Mouse (Mus musculus): ENCODE measurements around the gene Tns3. TPM values are rescaled to one million over a fixed set of nuclear protein-coding genes. Genes with fewer than 3 reads are reported as not detected.

The Tns3 gene
- polyA plus RNA-seq, 1 experiment from 2014 or later: 10.5 TPM

GRCm38 (mm10) chr11:8618301-8618700 lies 46.0 kb downstream of the Tns3 start:
- WGBS: 65% methylated on average over 10 of the region's 10 CpGs
- Histone ChIP-seq H3K27me3 (replicated peaks; ENCODE audit: control insufficient read depth, insufficient read depth, low read length) (no peaks in the 10 kb centered on the region), H3K9ac (ENCODE audit: low read depth, low read length) (no peak overlapping the region), H3K4me2 (replicated peaks; ENCODE audit: low read depth) (no peak overlapping the region), H3K36me3 (ENCODE audit: control insufficient read depth, insufficient read depth) (peaks cover 9% of the 10 kb centered on the region; the same call in 1 of the 2 replicates), H3K9me3 (ENCODE audit: control insufficient read depth) (no peaks in the 10 kb centered on the region), H3K4me3 (ENCODE audit: low read depth, low read length) (no peak overlapping the region), H3K4me1 (replicated peaks; ENCODE audit: control insufficient read depth, insufficient read depth, low read length) (peaks cover 5% of the 10 kb centered on the region; the same call in 1 of the 2 replicates), H3K27ac (ENCODE audit: low read depth, low read length) (no peak overlapping the region)
- no peak for TF ChIP-seq CTCF (IDR thresholded peaks at IDR 0.05; ENCODE audit: low read depth)
- ATAC-seq: no peak

GRCm38 (mm10) chr11:8615436-8615835 lies 48.9 kb downstream of the Tns3 start:
- TF ChIP-seq CTCF (IDR thresholded peaks at IDR 0.05; ENCODE audit: low read depth): no peak
- Histone ChIP-seq H3K36me3 (ENCODE audit: control insufficient read depth, insufficient read depth) (peaks cover 16% of the 10 kb centered on the region; the same call in 1 of the 2 replicates), H3K27ac (ENCODE audit: low read depth, low read length) (no peak overlapping the region), H3K4me3 (ENCODE audit: low read depth, low read length) (no peak overlapping the region), H3K4me1 (replicated peaks; ENCODE audit: control insufficient read depth, insufficient read depth, low read length) (peaks cover 3% of the 10 kb centered on the region; the same call in 1 of the 2 replicates), H3K4me2 (replicated peaks; ENCODE audit: low read depth) (no peak overlapping the region), H3K27me3 (replicated peaks; ENCODE audit: control insufficient read depth, insufficient read depth, low read length) (no peaks in the 10 kb centered on the region), H3K9ac (ENCODE audit: low read depth, low read length) (no peak overlapping the region), H3K9me3 (ENCODE audit: control insufficient read depth) (no peaks in the 10 kb centered on the region)
- WGBS: 28% methylated on average over 12 of the region's 12 CpGs
- peak; percentile 46 for ATAC-seq

GRCm38 (mm10) chr11:8610456-8610855 lies 53.9 kb downstream of the Tns3 start:
- no peak overlapping the region for H3K27ac ChIP-seq (ENCODE audit: low read depth, low read length)
- H3K9ac ChIP-seq (ENCODE audit: low read depth, low read length): no peak overlapping the region
- H3K4me1 ChIP-seq (replicated peaks; ENCODE audit: control insufficient read depth, insufficient read depth, low read length): 0 out of 2 replicates have a peak, but pooled peaks cover 3% of the 10 kb centered on the region
- ATAC-seq: no peak
- no peaks in the 10 kb centered on the region for H3K9me3 ChIP-seq (ENCODE audit: control insufficient read depth)
- peaks cover 23% of the 10 kb centered on the region; the same call in 1 of the 2 replicates for H3K36me3 ChIP-seq (ENCODE audit: control insufficient read depth, insufficient read depth)
- 0 out of 2 replicates have a peak overlapping the region, but pooled peaks have one; percentile 21 for H3K4me2 ChIP-seq (replicated peaks; ENCODE audit: low read depth)
- TF ChIP-seq CTCF (IDR thresholded peaks at IDR 0.05; ENCODE audit: low read depth): no peak
- WGBS: 35% methylated on average over 7 of the region's 7 CpGs
- no peak overlapping the region for H3K4me3 ChIP-seq (ENCODE audit: low read depth, low read length)
- no peaks in the 10 kb centered on the region for H3K27me3 ChIP-seq (replicated peaks; ENCODE audit: control insufficient read depth, insufficient read depth, low read length)

- Histone ChIP-seq H3K4me2 (replicated peaks; ENCODE audit: low read depth) (no peak overlapping the region), H3K4me3 (ENCODE audit: low read depth, low read length) (no peak overlapping the region), H3K27me3 (replicated peaks; ENCODE audit: control insufficient read depth, insufficient read depth, low read length) (no peaks in the 10 kb centered on the region), H3K36me3 (ENCODE audit: control insufficient read depth, insufficient read depth) (peaks cover 29% of the 10 kb centered on the region; the same call in 1 of the 2 replicates), H3K9ac (ENCODE audit: low read depth, low read length) (no peak overlapping the region), H3K4me1 (replicated peaks; ENCODE audit: control insufficient read depth, insufficient read depth, low read length) (0 out of 2 replicates have a peak, but pooled peaks cover 3% of the 10 kb centered on the region), H3K27ac (ENCODE audit: low read depth, low read length) (no peak overlapping the region), H3K9me3 (ENCODE audit: control insufficient read depth) (no peaks in the 10 kb centered on the region)
- no peak for ATAC-seq
- TF ChIP-seq CTCF (IDR thresholded peaks at IDR 0.05; ENCODE audit: low read depth): no peak
- 79% methylated on average over 12 of the region's 12 CpGs for WGBS
These were observed 54.5 kb downstream of the Tns3 start for GRCm38 (mm10) chr11:8609873-8610272.

GRCm38 (mm10) chr11:8607123-8607522 lies 57.2 kb downstream of the Tns3 start:
- H3K36me3 ChIP-seq (ENCODE audit: control insufficient read depth, insufficient read depth): peaks cover 15% of the 10 kb centered on the region; the same call in 1 of the 2 replicates
- no peaks in the 10 kb centered on the region for H3K27me3 ChIP-seq (replicated peaks; ENCODE audit: control insufficient read depth, insufficient read depth, low read length)
- no peak overlapping the region for H3K4me3 ChIP-seq (ENCODE audit: low read depth, low read length)
- WGBS: 95% methylated on average over 1 of the region's 1 CpGs
- no peak overlapping the region for H3K9ac ChIP-seq (ENCODE audit: low read depth, low read length)
- 0 out of 2 replicates have a peak, but pooled peaks have one; percentile 44 for ATAC-seq
- no peak overlapping the region for H3K27ac ChIP-seq (ENCODE audit: low read depth, low read length)
- no peak for TF ChIP-seq CTCF (IDR thresholded peaks at IDR 0.05; ENCODE audit: low read depth)
- no peak overlapping the region for H3K4me2 ChIP-seq (replicated peaks; ENCODE audit: low read depth)
- H3K9me3 ChIP-seq (ENCODE audit: control insufficient read depth): no peaks in the 10 kb centered on the region
- H3K4me1 ChIP-seq (replicated peaks; ENCODE audit: control insufficient read depth, insufficient read depth, low read length): 0 out of 2 replicates have a peak, but pooled peaks cover 3% of the 10 kb centered on the region

- TF ChIP-seq CTCF (IDR thresholded peaks at IDR 0.05; ENCODE audit: low read depth): no peak
- no peak overlapping the region for H3K4me2 ChIP-seq (replicated peaks; ENCODE audit: low read depth)
- peaks cover 25% of the 10 kb centered on the region for H3K36me3 ChIP-seq (ENCODE audit: control insufficient read depth, insufficient read depth)
- no peaks in the 10 kb centered on the region for H3K4me1 ChIP-seq (replicated peaks; ENCODE audit: control insufficient read depth, insufficient read depth, low read length)
- ATAC-seq: no peak
- H3K9ac ChIP-seq (ENCODE audit: low read depth, low read length): no peak overlapping the region
- no peaks in the 10 kb centered on the region for H3K9me3 ChIP-seq (ENCODE audit: control insufficient read depth)
- H3K27me3 ChIP-seq (replicated peaks; ENCODE audit: control insufficient read depth, insufficient read depth, low read length): no peaks in the 10 kb centered on the region
- H3K4me3 ChIP-seq (ENCODE audit: low read depth, low read length): no peak overlapping the region
- 83% methylated on average over 10 of the region's 10 CpGs for WGBS
- H3K27ac ChIP-seq (ENCODE audit: low read depth, low read length): no peak overlapping the region
These were observed 59.4 kb downstream of the Tns3 start for GRCm38 (mm10) chr11:8604789-8605569.

Measured in intestine, postnatal 0 days (tissue).